Mouse (Mus musculus) megakaryocyte-erythroid progenitor cell, adult 5-6 weeks (primary cell): ENCODE results near the gene Olfr1302. TPM values are rescaled to one million over a fixed set of nuclear protein-coding genes. Genes with fewer than 3 reads are reported as not detected.

ENCODE experiments used
- ATAC-seq: replicated peaks from 2 replicates; pipeline ENCODE4 v1.8.0; 2016; ENCODE audit warnings: mild to moderate bottlenecking, inconsistent platforms; ENCODE audit not compliant: severe bottlenecking, poor library complexity, low FRiP score, low TSS enrichment
- total RNA-seq, 2 experiments: library from RNA; stranded (forward) in 1 of 2; stranded (reverse) in 1 of 2; fragments of 200-1000, 215-1000 nt in 1 of 2; fragments of >200 nt in 1 of 2; fragmentation: Nextera tagmentation in 1 of 2; gene quantifications; 2 replicates each; pipeline ENCODE4 v1.2.3; 2014 to 2017

Gene Olfr1302
- total RNA-seq (2014; fragmentation: Nextera tagmentation) = not detected in 2 replicates
- total RNA-seq (2017) = not detected in 2 replicates

DNA sequence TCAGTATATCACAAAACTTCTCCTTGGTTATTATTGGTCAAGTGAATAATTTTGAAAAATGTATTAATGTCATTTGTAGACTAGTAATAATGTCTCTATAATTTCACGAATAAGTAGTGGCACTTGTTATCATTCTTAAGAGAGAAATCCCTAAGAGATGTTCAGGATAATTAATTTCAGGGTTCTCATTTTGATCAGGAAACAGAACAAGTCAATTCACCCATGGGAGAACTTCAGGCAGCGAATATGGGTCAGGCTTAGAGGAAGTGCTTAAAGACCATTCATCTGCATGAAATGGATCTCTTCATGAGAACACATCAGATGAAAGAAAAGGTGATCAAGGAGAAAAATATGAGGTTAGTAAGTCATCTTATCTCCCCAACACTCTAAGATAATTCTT lies at the start of gene Olfr1302:
TSS of gene Olfr1302 (plus strand) at position 301 of the 400 bp plus-strand sequence.
- ATAC-seq = no peak

- no peak for ATAC-seq
Observed at GRCm38 (mm10) chr2:111750706-111751105, 26.5 kb upstream of the Olfr1302 start, which contains the start of gene Olfr1301. TSS of gene Olfr1301 (plus strand) at chr2:111751006.

DNA sequence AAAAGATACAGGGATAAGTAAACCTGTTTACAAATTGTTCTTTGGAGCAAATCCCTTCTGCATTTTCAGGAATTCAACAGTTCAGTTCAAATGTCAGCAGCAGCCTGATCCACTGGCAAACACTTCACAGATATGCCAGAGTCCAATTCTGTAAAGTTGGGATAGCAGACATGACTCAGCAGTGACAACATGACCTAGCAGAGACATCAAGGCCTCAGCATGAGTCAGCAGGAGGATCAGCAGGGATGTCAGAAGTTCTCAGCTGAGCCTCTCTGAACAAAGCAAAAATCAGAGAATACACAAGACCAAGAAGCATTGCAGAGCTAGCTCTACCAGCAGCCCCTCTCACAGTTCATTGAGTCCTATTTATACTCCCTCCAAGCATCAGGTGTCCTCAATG lies 35.7 kb downstream of the Olfr1302 start:
- no peak for ATAC-seq

GRCm38 (mm10) chr2:111820240-111820639 lies 43.0 kb downstream of the Olfr1302 start, which contains the start of gene Olfr1303:
TSS of gene Olfr1303 (minus strand) at chr2:111820340.
- no peak for ATAC-seq

Other genes starting within 250 kb of the Olfr1302 start
- gene Olfr1294, start 237.1 kb upstream of the Olfr1302 start, total RNA-seq (2014; fragmentation: Nextera tagmentation) = not detected in 2 replicates
- not detected in 2 replicates for gene Olfr1294, start 237.1 kb upstream of the Olfr1302 start, total RNA-seq (2017)
- gene Olfr1295, start 207.7 kb upstream of the Olfr1302 start, total RNA-seq (2014; fragmentation: Nextera tagmentation) = not detected in 2 replicates
- not detected in 2 replicates for gene Olfr1295, start 207.7 kb upstream of the Olfr1302 start, total RNA-seq (2017)
- not detected in 2 replicates for gene Olfr1297, start 150.9 kb upstream of the Olfr1302 start, total RNA-seq (2014; fragmentation: Nextera tagmentation)
- not detected in 2 replicates for gene Olfr1297, start 150.9 kb upstream of the Olfr1302 start, total RNA-seq (2017)
- not detected in 2 replicates for gene Olfr1298, start 128.2 kb upstream of the Olfr1302 start, total RNA-seq (2014; fragmentation: Nextera tagmentation)
- not detected in 2 replicates for gene Olfr1298, start 128.2 kb upstream of the Olfr1302 start, total RNA-seq (2017)
- not detected in 2 replicates for gene Olfr1299, start 116.0 kb upstream of the Olfr1302 start, total RNA-seq (2014; fragmentation: Nextera tagmentation)
- gene Olfr1299, start 116.0 kb upstream of the Olfr1302 start, total RNA-seq (2017) = not detected in 2 replicates
- not detected in 2 replicates for gene Olfr1301, start 26.4 kb upstream of the Olfr1302 start, total RNA-seq (2014; fragmentation: Nextera tagmentation)
- gene Olfr1301, start 26.4 kb upstream of the Olfr1302 start, total RNA-seq (2017) = not detected in 2 replicates
- gene Olfr1303, start 42.9 kb downstream of the Olfr1302 start, total RNA-seq (2014; fragmentation: Nextera tagmentation) = not detected in 2 replicates
- not detected in 2 replicates for gene Olfr1303, start 42.9 kb downstream of the Olfr1302 start, total RNA-seq (2017)
- gene Olfr1305, start 99.7 kb downstream of the Olfr1302 start, total RNA-seq (2014; fragmentation: Nextera tagmentation) = not detected in 2 replicates
- gene Olfr1305, start 99.7 kb downstream of the Olfr1302 start, total RNA-seq (2017) = not detected in 2 replicates
- not detected in 2 replicates for gene Olfr1306, start 138.8 kb downstream of the Olfr1302 start, total RNA-seq (2014; fragmentation: Nextera tagmentation)
- gene Olfr1306, start 138.8 kb downstream of the Olfr1302 start, total RNA-seq (2017) = not detected in 2 replicates
- not detected in 2 replicates for gene Olfr1307, start 172.0 kb downstream of the Olfr1302 start, total RNA-seq (2014; fragmentation: Nextera tagmentation)
- not detected in 2 replicates for gene Olfr1307, start 172.0 kb downstream of the Olfr1302 start, total RNA-seq (2017)
- not detected in 2 replicates for gene Olfr1308, start 187.5 kb downstream of the Olfr1302 start, total RNA-seq (2014; fragmentation: Nextera tagmentation)
- not detected in 2 replicates for gene Olfr1308, start 187.5 kb downstream of the Olfr1302 start, total RNA-seq (2017)
- gene Olfr1309, start 212.9 kb downstream of the Olfr1302 start, total RNA-seq (2014; fragmentation: Nextera tagmentation) = not detected in 2 replicates
- gene Olfr1309, start 212.9 kb downstream of the Olfr1302 start, total RNA-seq (2017) = not detected in 2 replicates
- gene Olfr1310, start 235.3 kb downstream of the Olfr1302 start, total RNA-seq (2014; fragmentation: Nextera tagmentation) = not detected in 2 replicates
- not detected in 2 replicates for gene Olfr1310, start 235.3 kb downstream of the Olfr1302 start, total RNA-seq (2017)
- not detected in 2 replicates for gene Olfr1311, start 247.0 kb downstream of the Olfr1302 start, total RNA-seq (2014; fragmentation: Nextera tagmentation)
- gene Olfr1311, start 247.0 kb downstream of the Olfr1302 start, total RNA-seq (2017) = not detected in 2 replicates